Comparison of ENCODE assay signal across 8 mouse cellular contexts in the genomic region with DNA sequence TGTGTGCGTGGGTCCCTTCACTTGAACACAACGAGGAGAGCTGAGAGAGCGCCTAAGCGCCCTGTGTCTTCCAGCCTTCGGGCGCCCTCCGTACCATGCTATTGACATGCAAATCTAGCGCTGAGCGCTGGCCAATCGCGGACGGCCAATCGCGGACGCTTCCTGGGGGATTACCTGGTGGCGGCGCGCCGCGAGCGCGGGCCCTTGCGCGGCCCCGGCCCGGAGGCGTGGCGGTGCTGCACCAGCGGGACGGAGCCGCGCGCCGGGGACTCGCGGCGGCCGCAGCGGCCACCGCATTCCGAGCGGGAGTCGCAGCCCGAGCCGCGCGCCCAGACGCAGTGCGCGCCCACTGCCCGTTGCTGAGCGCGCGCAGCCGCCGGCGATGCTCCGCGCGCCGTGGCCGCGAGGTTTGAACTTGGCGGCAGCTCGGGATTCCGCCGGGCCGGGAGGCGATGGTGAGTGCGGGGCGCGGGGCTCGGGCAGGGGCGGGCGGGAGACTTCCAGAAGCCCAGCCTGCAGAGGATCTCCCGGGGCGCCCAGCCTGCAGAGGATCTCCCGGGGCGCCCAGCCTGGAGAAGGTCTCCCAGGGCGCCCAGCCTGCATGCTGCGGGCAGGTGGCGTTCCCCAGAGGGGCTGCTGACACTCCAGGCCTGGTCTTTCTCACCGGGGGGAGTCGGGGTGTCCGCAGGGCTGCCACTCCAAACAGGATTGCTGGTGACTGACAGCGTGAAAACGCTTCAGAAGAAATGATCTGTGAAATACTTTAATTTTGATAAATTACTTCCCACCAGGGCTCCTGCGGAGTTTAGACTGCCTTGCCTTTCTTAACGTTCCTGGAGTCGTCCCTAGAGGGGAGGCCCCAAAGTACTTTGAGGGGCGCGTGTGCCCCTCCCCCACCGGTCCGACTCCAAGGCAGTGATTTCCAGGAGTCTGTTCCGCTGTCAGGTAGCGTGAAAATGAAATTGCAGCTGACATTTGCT.
DNase-seq lines count a peak whose midpoint lies in the region; ATAC-seq lines count a peak whose summit lies in the region.

No protein-coding gene starts in this region.

- no peaks in the 10 kb centered on the region for H3K36me3 ChIP-seq in hindbrain, embryonic 11.5 days (ENCODE audit: control insufficient read depth, insufficient read depth, low read length)
- H3K36me3 ChIP-seq in lung, embryonic 16.5 days (ENCODE audit: control insufficient read depth, insufficient read depth, low read length) = no peaks in the 10 kb centered on the region

- H3K9me3 ChIP-seq in hindbrain, embryonic 11.5 days (ENCODE audit: control insufficient read depth, low read length) = no peaks in the 10 kb centered on the region
- no peaks in the 10 kb centered on the region for H3K9me3 ChIP-seq in lung, embryonic 16.5 days (ENCODE audit: control insufficient read depth, low read length)

- WGBS in hindbrain, embryonic 11.5 days = under 1% methylated on average over 80 of the region's 96 CpGs
- WGBS in lung, embryonic 16.5 days = under 1% methylated on average over 68 of the region's 96 CpGs

- peak overlapping the region; percentile 57 for H3K4me3 ChIP-seq in hindbrain, embryonic 11.5 days (ENCODE audit: low read depth, low read length)
- peak overlapping the region; percentile 72 for H3K4me3 ChIP-seq in lung, embryonic 16.5 days (ENCODE audit: low read length)

- peak overlapping the region; percentile 79 for H3K27ac ChIP-seq in hindbrain, embryonic 11.5 days (ENCODE audit: low read depth, low read length)
- peak overlapping the region; percentile 57 for H3K27ac ChIP-seq in lung, embryonic 16.5 days (ENCODE audit: low read length)

- H3K27me3 ChIP-seq in hindbrain, embryonic 11.5 days (ENCODE audit: control insufficient read depth, insufficient read depth, low read length) = no peaks in the 10 kb centered on the region
- no peaks in the 10 kb centered on the region for H3K27me3 ChIP-seq in lung, embryonic 16.5 days (ENCODE audit: control insufficient read depth, insufficient read depth, low read depth, low read length)

- DNase-seq in Muller cell, postnatal 12 days (ENCODE audit: inconsistent ontology term) = peak; percentile 87
- DNase-seq in cerebellum, adult 9-10 months = peak; percentile 25
- peak; percentile 33 to 65 for DNase-seq in frontal cortex, postnatal 10 days (ENCODE audit: low spot score in 2 of 2)
- DNase-seq in hindbrain, embryonic 11.5 days (ENCODE audit: low spot score) = peak; percentile 87
- peak; percentile 54 to 56 for DNase-seq in layer of hippocampus, postnatal 14 days (ENCODE audit: low spot score in 2 of 2)
- peak; percentile 85 for DNase-seq in ovary, postnatal 36 days (ENCODE audit: low spot score)
- peak; percentile 55 for DNase-seq in thymus, postnatal 25 days

- ATAC-seq in hindbrain, embryonic 11.5 days (ENCODE audit: low FRiP score) = peak; percentile 94
- ATAC-seq in lung, embryonic 16.5 days (ENCODE audit: low read depth) = peak; percentile 96

- H3K9ac ChIP-seq in hindbrain, embryonic 11.5 days (ENCODE audit: low read depth, low read length) = peak overlapping the region; percentile 72
- H3K9ac ChIP-seq in lung, embryonic 16.5 days (ENCODE audit: low read length) = peak overlapping the region; percentile 84

- H3K4me1 ChIP-seq in hindbrain, embryonic 11.5 days (replicated peaks; ENCODE audit: control insufficient read depth, insufficient read depth, low read length) = peaks cover 6% of the 10 kb centered on the region; the same call in 1 of the 2 replicates
- H3K4me1 ChIP-seq in lung, embryonic 16.5 days (replicated peaks; ENCODE audit: control insufficient read depth, insufficient read depth, low read length) = peaks cover 13% of the 10 kb centered on the region

- H3K4me2 ChIP-seq in hindbrain, embryonic 11.5 days (replicated peaks; ENCODE audit: low read depth, low read length) = peak overlapping the region; percentile 91
- peak overlapping the region; percentile 98 for H3K4me2 ChIP-seq in lung, embryonic 16.5 days (ENCODE audit: low read depth, low read length)

Comparison
In these comparisons a context has a peak if more than half of its experiments do, and no peak if none do; other contexts are left out.
1. Peak in every context shown above with its lines: DNase-seq, ATAC-seq, H3K4me3 ChIP-seq and H3K27ac ChIP-seq.
2. DNase-seq: peak in every context shown above with its lines; median percentile 87 in Muller cell, postnatal 12 days; 87 in hindbrain, embryonic 11.5 days; 85 in ovary, postnatal 36 days; 55 in layer of hippocampus, postnatal 14 days; 55 in thymus, postnatal 25 days; 49 in frontal cortex, postnatal 10 days; 25 in cerebellum, adult 9-10 months.